Mouse (Mus musculus) liver, embryonic 12.5 days (tissue): ENCODE results near the gene Dgkh. TPM values are rescaled to one million over a fixed set of nuclear protein-coding genes. Genes with fewer than 3 reads are reported as not detected.

Experiments used
- ATAC-seq: fragments of 200-750 bp; cut with Nextera tagmentation; 2 replicates; pipeline ENCODE4 v1.8.0; 2017; ENCODE audit warnings: moderate number of reproducible peaks, mild to moderate bottlenecking, moderate library complexity
- H3K27ac ChIP-seq: fragments of 300-500 bp; sonication (generic); 2 replicates; pipeline ENCODE4 v1.5.1; 2016; ENCODE audit warnings: mild to moderate bottlenecking
- H3K27me3 ChIP-seq: fragments of 300-500 bp; sonication (generic); replicated peaks from 2 replicates; pipeline ENCODE4 v1.6.1; 2016; ENCODE audit warnings: mild to moderate bottlenecking, moderate library complexity
- H3K36me3 ChIP-seq: fragments of 300-500 bp; sonication (generic); 2 replicates; pipeline ENCODE4 v1.6.1; 2016; ENCODE audit warnings: mild to moderate bottlenecking, moderate library complexity
- H3K4me1 ChIP-seq: fragments of 300-500 bp; sonication (generic); 2 replicates; pipeline ENCODE4 v1.6.1; 2016
- H3K4me2 ChIP-seq: fragments of 300-500 bp; sonication (generic); 2 replicates; pipeline ENCODE4 v1.6.1; 2016; ENCODE audit warnings: mild to moderate bottlenecking, moderate library complexity
- H3K4me3 ChIP-seq: fragments of 300-500 bp; sonication (generic); 2 replicates; pipeline ENCODE4 v1.5.1; 2016; ENCODE audit warnings: mild to moderate bottlenecking, moderate library complexity
- H3K9ac ChIP-seq: fragments of 300-500 bp; sonication (generic); 2 replicates; pipeline ENCODE4 v1.6.1; 2016; ENCODE audit warnings: mild to moderate bottlenecking, moderate library complexity
- H3K9me3 ChIP-seq: fragments of 300-500 bp; sonication (generic); replicated peaks from 2 replicates; pipeline ENCODE4 v1.6.1; 2016; ENCODE audit warnings: mild to moderate bottlenecking, moderate library complexity
- WGBS: fragments of 180-500 bp; shearing (Covaris S2); methylation state at CpG from one replicate; pipeline ENCODE4 v1.1.7; 2016; ENCODE audit not compliant: insufficient replicate concordance; 5-methylcytosine and 5-hydroxymethylcytosine counted together
- polyA plus RNA-seq: library from polyadenylated mRNA; unstranded; fragments of >200 nt; fragmentation: Nextera tagmentation; extraction: Ambion mirVana; gene quantifications from 2 replicates; pipeline ENCODE4 v1.2.1, GENCODE M21; 2016

Dgkh gene
- polyA plus RNA-seq, 1 experiment from 2014 or later: 1.2 TPM

- no peak for ATAC-seq
- WGBS: 71% methylated on average over 3 of the region's 3 CpGs
- Histone ChIP-seq H3K4me2 (no peak overlapping the region), H3K4me1 (peaks cover 59% of the 10 kb centered on the region), H3K27me3 (no peaks in the 10 kb centered on the region), H3K4me3 (no peak overlapping the region), H3K27ac (no peak overlapping the region), H3K36me3 (peaks cover 5% of the 10 kb centered on the region; the same call in 1 of the 2 replicates), H3K9me3 (no peaks in the 10 kb centered on the region), H3K9ac (no peak overlapping the region)
Measured at GRCm38 (mm10) chr14:78526475-78526874, 206.1 kb downstream of the Dgkh start.

GRCm38 (mm10) chr14:78525611-78526457, 206.7 kb downstream of the Dgkh start:
- no peak overlapping the region for H3K27ac ChIP-seq
- WGBS: 91% methylated on average over 3 of the region's 3 CpGs
- no peaks in the 10 kb centered on the region for H3K9me3 ChIP-seq
- no peak overlapping the region for H3K9ac ChIP-seq
- no peak overlapping the region for H3K4me3 ChIP-seq
- no peak overlapping the region for H3K4me2 ChIP-seq
- ATAC-seq: peak; percentile 68
- H3K36me3 ChIP-seq: peaks cover 6% of the 10 kb centered on the region; the same call in 1 of the 2 replicates
- H3K4me1 ChIP-seq: peaks cover 58% of the 10 kb centered on the region
- no peaks in the 10 kb centered on the region for H3K27me3 ChIP-seq

GRCm38 (mm10) chr14:78525059-78525458, 207.5 kb downstream of the Dgkh start:
- Histone ChIP-seq H3K4me3 (no peak overlapping the region), H3K9ac (no peak overlapping the region), H3K27me3 (no peaks in the 10 kb centered on the region), H3K4me2 (no peak overlapping the region), H3K36me3 (peaks cover 10% of the 10 kb centered on the region; the same call in 1 of the 2 replicates), H3K27ac (no peak overlapping the region), H3K4me1 (peaks cover 54% of the 10 kb centered on the region), H3K9me3 (no peaks in the 10 kb centered on the region)
- ATAC-seq: no peak
- WGBS: 82% methylated on average over 2 of the region's 2 CpGs

GRCm38 (mm10) chr14:78510713-78511112, 221.9 kb downstream of the Dgkh start:
- H3K9me3 ChIP-seq: no peaks in the 10 kb centered on the region
- WGBS: 83% methylated on average over 9 of the region's 9 CpGs
- H3K4me3 ChIP-seq: no peak overlapping the region
- no peak for ATAC-seq
- no peaks in the 10 kb centered on the region for H3K27me3 ChIP-seq
- H3K4me1 ChIP-seq: no peaks in the 10 kb centered on the region
- no peak overlapping the region for H3K4me2 ChIP-seq
- peaks cover 84% of the 10 kb centered on the region for H3K36me3 ChIP-seq
- no peak overlapping the region for H3K27ac ChIP-seq
- H3K9ac ChIP-seq: no peak overlapping the region

GRCm38 (mm10) chr14:78509791-78510190, 222.8 kb downstream of the Dgkh start:
- no peak for ATAC-seq
- no peaks in the 10 kb centered on the region for H3K27me3 ChIP-seq
- H3K4me2 ChIP-seq: no peak overlapping the region
- H3K9ac ChIP-seq: no peak overlapping the region
- no peaks in the 10 kb centered on the region for H3K4me1 ChIP-seq
- H3K36me3 ChIP-seq: peaks cover 90% of the 10 kb centered on the region
- no peak overlapping the region for H3K4me3 ChIP-seq
- WGBS: 74% methylated on average over 6 of the region's 6 CpGs
- no peak overlapping the region for H3K27ac ChIP-seq
- no peaks in the 10 kb centered on the region for H3K9me3 ChIP-seq

Other genes starting within 250 kb of the Dgkh start
- 9.5 and 11.2 TPM in 2 replicates for gene Akap11, start 196.0 kb downstream of the Dgkh start, polyA plus RNA-seq
- gene Vwa8, start 116.3 kb upstream of the Dgkh start, polyA plus RNA-seq: 7.6 and 8.5 TPM in 2 replicates